Mouse (Mus musculus) embryonic facial prominence, embryonic 10.5 days (tissue): ENCODE measurements at regions not wholly inside any gene's neighbourhood (a gene's known extent, or its start where the extent isn't known, plus 50 kb on each side); places are given as distances from the start of the nearest gene placed in this dataset.

ENCODE experiments used
- DNase-seq: peaks from one replicate; pipeline ENCODE4 v3.0.0-alpha.2; 2017; ENCODE audit warnings: low spot score
- H3K27ac ChIP-seq: fragments of 300-500 bp; sonication (generic); replicated peaks from 2 replicates; pipeline ENCODE4 v1.5.1; 2016; ENCODE audit warnings: mild to moderate bottlenecking
- H3K27me3 ChIP-seq: fragments of 300-500 bp; sonication (generic); replicated peaks from 2 replicates; pipeline ENCODE4 v1.6.1; 2016; ENCODE audit warnings: low read depth, mild to moderate bottlenecking; ENCODE audit not compliant: poor library complexity, severe bottlenecking
- H3K36me3 ChIP-seq: fragments of 300-500 bp; sonication (generic); replicated peaks from 2 replicates; pipeline ENCODE4 v1.6.1; 2016; ENCODE audit warnings: mild to moderate bottlenecking, moderate library complexity
- H3K4me1 ChIP-seq: fragments of 300-500 bp; sonication (generic); 2 replicates; pipeline ENCODE4 v1.6.1; 2016
- H3K4me3 ChIP-seq: fragments of 300-500 bp; sonication (generic); 2 replicates; pipeline ENCODE4 v1.5.1; 2016; ENCODE audit warnings: mild to moderate bottlenecking, moderate library complexity
- H3K9me3 ChIP-seq: fragments of 300-500 bp; sonication (generic); 2 replicates; pipeline ENCODE4 v1.6.1; 2016; ENCODE audit warnings: mild to moderate bottlenecking
- WGBS: fragments of 180-500 bp; shearing (Covaris S2); methylation state at CpG from one replicate; pipeline ENCODE4 v1.1.7; 2016; 5-methylcytosine and 5-hydroxymethylcytosine counted together

DNA sequence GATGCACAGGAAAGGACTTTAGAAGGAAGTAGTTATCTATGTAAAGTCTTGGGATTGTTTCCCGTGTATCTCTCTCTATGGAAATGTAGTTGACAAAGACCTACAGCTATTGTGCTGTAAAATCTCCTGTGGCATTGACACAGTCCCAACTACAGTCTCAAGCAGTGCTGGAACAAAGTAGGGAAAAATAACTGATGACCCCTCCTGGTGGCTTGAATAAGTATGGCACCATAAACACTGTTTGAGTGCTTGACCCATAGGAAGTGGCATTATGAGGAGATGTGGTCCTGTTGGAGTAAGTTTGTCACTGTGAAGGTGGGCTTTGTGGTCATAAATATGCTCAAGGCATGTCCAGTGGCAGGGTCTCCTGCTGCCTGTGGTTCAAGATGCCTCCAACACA lies 928.4 kb upstream of the Mms22l start:
- 59% methylated on average over 1 of the region's 1 CpGs for WGBS
- H3K9me3 ChIP-seq = no peaks in the 10 kb centered on the region
- H3K36me3 ChIP-seq = no peaks in the 10 kb centered on the region
- no peaks in the 10 kb centered on the region for H3K4me1 ChIP-seq
- H3K27ac ChIP-seq = no peak overlapping the region
- no peak overlapping the region for H3K4me3 ChIP-seq
- no peaks in the 10 kb centered on the region for H3K27me3 ChIP-seq
- no peak for DNase-seq

DNA sequence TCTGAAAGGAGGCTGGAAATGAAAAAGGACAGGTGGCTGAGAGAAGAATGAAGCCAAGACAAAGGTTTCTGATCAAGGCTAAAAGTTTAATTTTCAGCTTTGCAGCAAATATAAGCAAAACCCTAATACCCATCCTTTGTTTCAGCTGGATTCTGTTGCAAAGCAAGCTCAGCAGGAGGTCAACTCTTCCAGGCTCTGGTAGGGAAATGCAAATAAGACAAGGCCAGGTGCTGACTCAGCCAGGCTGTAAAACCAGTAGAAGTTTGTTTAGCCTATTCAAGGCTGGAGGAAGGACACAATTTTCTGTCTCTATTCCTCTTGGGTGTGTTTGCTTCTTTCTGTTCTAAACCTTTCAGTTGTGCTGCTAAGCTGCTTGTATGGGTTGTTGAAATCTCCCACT lies 923.2 kb upstream of the Mms22l start:
- no peak overlapping the region for H3K4me3 ChIP-seq
- H3K4me1 ChIP-seq = no peaks in the 10 kb centered on the region
- H3K27ac ChIP-seq = no peak overlapping the region
- H3K9me3 ChIP-seq = no peaks in the 10 kb centered on the region
- no peak for DNase-seq
- H3K36me3 ChIP-seq = no peaks in the 10 kb centered on the region
- H3K27me3 ChIP-seq = no peaks in the 10 kb centered on the region

DNA sequence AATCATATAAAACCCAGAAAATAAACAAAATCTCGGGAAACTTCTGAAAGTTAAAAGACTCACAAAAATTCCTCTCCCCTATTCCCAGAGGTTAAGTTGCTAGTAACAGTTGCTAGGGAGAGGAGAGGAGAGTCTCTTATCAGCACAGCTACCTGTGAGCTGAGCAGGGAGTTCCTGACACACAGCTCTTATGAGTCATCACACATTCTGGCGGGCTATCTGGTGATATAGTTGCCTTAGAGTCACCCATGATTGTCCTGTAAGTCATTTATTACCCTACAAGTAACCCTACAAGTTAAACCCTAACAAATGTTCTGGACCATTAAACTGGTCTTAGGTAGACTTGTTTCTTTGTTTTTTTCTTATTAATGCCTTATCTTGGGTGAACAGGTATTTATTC lies 908.8 kb upstream of the Mms22l start:
- Histone ChIP-seq H3K9me3 (no peaks in the 10 kb centered on the region), H3K27me3 (no peaks in the 10 kb centered on the region), H3K4me3 (no peak overlapping the region), H3K27ac (no peak overlapping the region), H3K4me1 (no peaks in the 10 kb centered on the region), H3K36me3 (no peaks in the 10 kb centered on the region)
- no peak for DNase-seq
- 67% methylated on average over 2 of the region's 2 CpGs for WGBS

GRCm38 (mm10) chr4:23590883-23591282 lies 905.4 kb upstream of the Mms22l start:
- no peak overlapping the region for H3K4me3 ChIP-seq
- DNase-seq = no peak
- 55% methylated on average over 3 of the region's 3 CpGs for WGBS

GRCm38 (mm10) chr4:23591593-23591992 lies 904.7 kb upstream of the Mms22l start:
- Histone ChIP-seq H3K27ac (no peak overlapping the region), H3K4me3 (no peak overlapping the region), H3K36me3 (no peaks in the 10 kb centered on the region), H3K4me1 (no peaks in the 10 kb centered on the region), H3K27me3 (no peaks in the 10 kb centered on the region), H3K9me3 (no peaks in the 10 kb centered on the region)
- no peak for DNase-seq
- WGBS = 86% methylated on average over 2 of the region's 2 CpGs

More at GRCm38 (mm10) chr4:23590883-23591282, 905.4 kb upstream of the Mms22l start:
- Histone ChIP-seq H3K27me3 (no peaks in the 10 kb centered on the region), H3K36me3 (no peaks in the 10 kb centered on the region), H3K27ac (no peak overlapping the region), H3K4me1 (no peaks in the 10 kb centered on the region), H3K9me3 (no peaks in the 10 kb centered on the region)

DNA sequence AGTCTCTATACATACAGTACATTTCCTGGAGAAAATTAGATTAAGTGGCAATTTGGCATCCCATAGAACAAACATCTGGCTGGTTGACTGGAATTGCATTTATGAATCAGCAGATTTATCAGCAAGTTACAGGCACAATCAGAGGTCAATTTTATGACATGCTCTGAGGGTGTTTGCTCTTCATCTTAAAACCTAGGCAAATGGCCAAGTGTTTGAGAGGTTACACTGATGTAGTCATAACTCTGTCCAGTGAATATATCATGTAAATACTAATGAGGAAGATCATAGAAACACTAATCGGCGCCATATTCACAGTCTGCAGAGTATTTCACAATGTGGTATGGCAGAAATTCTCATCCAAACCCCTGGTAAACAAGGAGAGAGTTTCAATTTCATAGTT lies 896.2 kb upstream of the Mms22l start:
- H3K27me3 ChIP-seq = no peaks in the 10 kb centered on the region
- H3K9me3 ChIP-seq = no peaks in the 10 kb centered on the region
- H3K4me1 ChIP-seq = peaks cover 7% of the 10 kb centered on the region
- no peak for DNase-seq
- no peak overlapping the region for H3K27ac ChIP-seq
- 93% methylated on average over 2 of the region's 2 CpGs for WGBS
- H3K4me3 ChIP-seq = no peak overlapping the region
- no peaks in the 10 kb centered on the region for H3K36me3 ChIP-seq

GRCm38 (mm10) chr4:23601426-23602293 lies 894.6 kb upstream of the Mms22l start:
- no peak overlapping the region; the same call in 1 of the 2 replicates for H3K4me3 ChIP-seq
- WGBS = 40% methylated on average over 13 of the region's 13 CpGs
- peak; percentile 10 for DNase-seq
- H3K4me1 ChIP-seq = peaks cover 7% of the 10 kb centered on the region
- H3K9me3 ChIP-seq = no peaks in the 10 kb centered on the region
- no peak overlapping the region for H3K27ac ChIP-seq
- H3K27me3 ChIP-seq = no peaks in the 10 kb centered on the region
- no peaks in the 10 kb centered on the region for H3K36me3 ChIP-seq

DNA sequence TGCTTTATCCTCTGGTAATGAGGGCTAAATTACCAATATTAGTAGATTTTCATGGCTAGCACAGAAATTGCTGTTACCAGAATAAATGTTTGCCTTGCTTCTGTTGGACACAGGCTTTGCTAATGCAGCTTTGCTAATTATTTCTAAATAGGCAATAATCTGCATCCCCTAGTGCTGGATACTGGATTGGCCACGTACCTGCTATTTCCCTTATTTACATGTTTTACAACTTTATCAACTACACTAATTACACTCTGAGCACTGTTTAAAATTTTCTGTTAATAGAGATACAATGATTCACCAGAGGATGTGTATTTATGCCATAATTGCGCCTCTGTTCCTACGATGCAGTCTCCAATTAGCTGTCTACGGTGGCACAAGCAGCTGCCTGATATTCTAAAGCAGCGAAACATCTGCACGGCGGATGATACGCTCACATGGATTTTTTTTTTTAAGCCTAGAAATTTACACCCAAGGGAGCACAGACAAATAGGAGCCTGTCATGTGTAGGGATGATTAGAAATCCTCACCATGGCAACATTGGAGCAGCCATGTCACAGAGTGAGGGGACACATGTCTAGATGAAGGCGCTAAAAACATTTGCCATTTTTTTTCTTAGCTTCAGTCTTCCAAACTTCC lies 893.8 kb upstream of the Mms22l start:
- 75% methylated on average over 9 of the region's 9 CpGs for WGBS
- no peaks in the 10 kb centered on the region for H3K9me3 ChIP-seq
- H3K36me3 ChIP-seq = no peaks in the 10 kb centered on the region
- no peak for DNase-seq
- no peaks in the 10 kb centered on the region for H3K27me3 ChIP-seq
- no peak overlapping the region for H3K4me3 ChIP-seq
- peaks cover 7% of the 10 kb centered on the region for H3K4me1 ChIP-seq
- no peak overlapping the region for H3K27ac ChIP-seq

- Histone ChIP-seq H3K36me3 (no peaks in the 10 kb centered on the region), H3K4me3 (no peak overlapping the region), H3K27ac (no peak overlapping the region), H3K27me3 (no peaks in the 10 kb centered on the region), H3K4me1 (no peaks in the 10 kb centered on the region), H3K9me3 (no peaks in the 10 kb centered on the region)
- DNase-seq = no peak
- WGBS = 69% methylated on average over 3 of the region's 3 CpGs
Observed at GRCm38 (mm10) chr4:23607348-23607747, 888.9 kb upstream of the Mms22l start.

- Histone ChIP-seq H3K27me3 (no peaks in the 10 kb centered on the region), H3K9me3 (no peaks in the 10 kb centered on the region), H3K4me1 (no peaks in the 10 kb centered on the region), H3K36me3 (no peaks in the 10 kb centered on the region), H3K4me3 (no peak overlapping the region), H3K27ac (no peak overlapping the region)
- no peak for DNase-seq
Observed at GRCm38 (mm10) chr4:23621208-23621607, 875.0 kb upstream of the Mms22l start.

- Histone ChIP-seq H3K9me3 (no peaks in the 10 kb centered on the region), H3K4me1 (no peaks in the 10 kb centered on the region), H3K36me3 (no peaks in the 10 kb centered on the region), H3K27me3 (no peaks in the 10 kb centered on the region), H3K27ac (no peak overlapping the region), H3K4me3 (no peak overlapping the region)
- DNase-seq = no peak
Observed at GRCm38 (mm10) chr4:23622231-23622630, 874.0 kb upstream of the Mms22l start.

DNA sequence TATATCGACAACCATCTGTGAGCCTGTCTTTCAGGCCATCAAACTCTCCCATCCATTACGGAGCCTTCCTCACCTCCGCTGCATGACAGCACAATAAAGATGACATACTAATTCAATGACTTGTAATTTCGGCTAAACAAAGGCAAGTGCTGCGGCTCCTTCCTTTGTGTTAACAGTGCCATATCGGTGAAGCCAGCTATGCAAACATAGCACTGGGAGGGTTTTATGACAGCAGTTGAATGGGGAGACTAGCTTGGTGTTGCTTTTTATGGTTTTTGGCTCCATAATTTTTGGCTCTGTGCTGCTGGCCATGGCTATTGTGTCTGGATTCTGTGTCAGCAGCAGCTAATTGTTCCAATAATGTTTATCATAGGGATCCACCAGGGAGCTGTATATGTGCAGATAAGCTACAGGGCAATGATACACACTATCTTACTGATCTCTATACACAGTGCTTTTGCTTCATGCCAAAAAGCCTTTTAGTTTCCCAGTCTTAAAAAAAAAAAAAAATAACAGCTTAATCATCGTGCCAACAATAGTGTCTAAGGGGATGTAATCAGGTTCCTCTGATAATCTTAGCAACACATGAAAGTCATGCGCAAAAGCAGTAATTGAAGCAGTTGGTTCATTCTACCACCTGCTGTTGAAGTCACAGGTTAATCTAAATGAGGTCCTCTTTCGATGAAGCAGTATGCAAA lies 859.9 kb upstream of the Mms22l start:
- 80% methylated on average over 9 of the region's 9 CpGs for WGBS
- no peaks in the 10 kb centered on the region for H3K36me3 ChIP-seq
- no peak for DNase-seq
- H3K27ac ChIP-seq = no peak overlapping the region
- H3K4me3 ChIP-seq = no peak overlapping the region
- no peaks in the 10 kb centered on the region for H3K4me1 ChIP-seq
- H3K9me3 ChIP-seq = no peaks in the 10 kb centered on the region
- no peaks in the 10 kb centered on the region for H3K27me3 ChIP-seq

DNA sequence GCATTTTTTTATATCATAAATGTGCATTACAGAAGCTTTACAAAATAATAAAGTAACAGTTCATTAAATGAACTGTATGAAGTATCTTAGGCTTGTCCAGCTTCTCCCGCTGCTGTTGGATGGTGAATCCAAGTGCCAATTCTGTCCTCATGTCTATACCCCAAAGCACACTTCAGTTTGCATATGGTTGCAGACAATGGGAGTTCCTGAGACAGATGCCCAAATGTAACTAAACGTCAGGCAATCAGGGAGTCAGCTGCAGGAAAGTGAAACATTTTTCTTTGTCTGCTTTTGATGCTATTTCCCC lies 859.4 kb upstream of the Mms22l start:
- WGBS = 69% methylated on average over 2 of the region's 2 CpGs
- DNase-seq = no peak

More for the DNA sequence above, 859.4 kb upstream of the Mms22l start:
- Histone ChIP-seq H3K36me3 (no peaks in the 10 kb centered on the region), H3K9me3 (no peaks in the 10 kb centered on the region), H3K4me1 (no peaks in the 10 kb centered on the region), H3K4me3 (no peak overlapping the region), H3K27me3 (no peaks in the 10 kb centered on the region), H3K27ac (no peak overlapping the region)
